Mouse (Mus musculus) layer of hippocampus, adult 8-10 months (tissue): ENCODE measurements around the gene Slc2a8. TPM values are rescaled to one million over a fixed set of nuclear protein-coding genes. Genes with fewer than 3 reads are reported as not detected.
A peak's percentile ranks its signal among the peaks of the same experiment; 100 is the strongest.
"Not testable (repeated sequence)": the region's sequence is repeated elsewhere in the genome, so short reads cannot be mapped to it uniquely, and the experiment has no call there.

Experiments
- DNase-seq, 2 experiments: peaks; one replicate each; pipeline ENCODE4 v3.0.0; 2022; ENCODE audit warnings: low spot score in 2 of 2
- total RNA-seq, 4 experiments: library from RNA; stranded (reverse); gene quantifications; 2 replicates each; pipeline ENCODE4 v1.2.4; 2022

The Slc2a8 gene
- total RNA-seq: 10 to 100 TPM; 19.7 to 23.1 (median 21.8) TPM

- peak; percentile 93 for DNase-seq
These were observed at the start of gene Slc2a8 for GRCm38 (mm10) chr2:32981725-32982271. TSS of gene Slc2a8 (minus strand) at chr2:32982083.

- no peak for DNase-seq
These were observed 43.2 kb upstream of the Slc2a8 start for GRCm38 (mm10) chr2:33025040-33025439.

- no peak for DNase-seq
These were observed 42.7 kb upstream of the Slc2a8 start for GRCm38 (mm10) chr2:33024564-33024963.

DNA sequence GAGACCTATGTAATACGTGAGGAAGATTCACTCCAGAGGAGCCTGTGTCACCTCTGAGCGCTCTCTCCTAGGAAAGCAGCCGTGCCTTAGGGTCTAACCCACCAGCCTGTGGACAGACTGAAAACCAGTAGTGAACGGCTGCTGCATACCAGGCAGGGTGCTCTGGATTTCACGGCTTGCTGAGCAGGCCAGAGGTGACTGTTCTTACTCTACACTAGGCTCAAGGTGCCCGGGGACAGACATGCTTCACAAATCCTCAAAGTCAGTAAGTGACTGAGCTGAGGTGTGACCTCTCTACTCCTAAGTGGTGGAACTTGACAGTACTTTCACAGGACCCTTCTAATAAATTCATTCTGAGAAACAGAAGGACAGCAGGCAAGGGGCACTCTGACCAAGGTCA is 41.0 kb upstream of the Slc2a8 start:
- DNase-seq: no peak

DNA sequence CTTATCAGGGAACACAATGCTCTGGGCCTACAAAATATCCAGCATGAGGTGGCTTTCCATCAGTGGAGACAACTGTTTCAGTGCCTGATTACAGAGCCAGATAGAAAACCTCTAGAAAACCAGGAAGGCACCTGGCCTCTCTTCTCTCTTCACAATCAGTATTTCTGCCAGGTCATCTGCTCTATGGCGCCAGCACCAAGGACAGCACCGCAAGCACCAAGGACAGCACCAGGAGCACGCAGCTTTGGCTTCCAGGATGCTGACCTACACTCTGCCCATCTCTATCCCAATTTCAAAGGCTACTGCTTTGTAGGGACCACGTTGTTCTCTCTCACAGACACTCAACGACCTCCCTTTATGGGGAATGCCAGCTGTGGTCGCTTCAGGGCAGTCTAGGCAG is 36.1 kb upstream of the Slc2a8 start:
- DNase-seq: no peak

DNA sequence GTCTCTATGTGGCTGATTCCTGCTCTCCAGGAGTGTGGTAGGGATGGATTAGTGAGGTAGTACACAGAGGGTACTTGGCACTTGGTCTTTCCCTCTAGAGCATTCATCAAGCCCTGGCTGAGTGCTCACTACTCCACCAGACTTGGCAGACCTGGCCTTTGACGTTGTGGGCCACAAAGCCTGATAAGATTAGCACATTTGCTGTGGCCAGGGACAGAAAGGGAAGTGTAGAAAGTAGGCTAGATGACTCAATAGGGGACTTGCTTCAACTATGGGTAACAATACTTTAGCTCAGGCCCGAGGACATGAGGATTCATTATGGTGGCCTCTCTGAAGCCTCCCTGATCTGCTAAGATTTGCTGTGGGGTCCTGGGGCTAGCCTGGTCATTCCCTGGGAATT is 35.3 kb upstream of the Slc2a8 start:
- no peak for DNase-seq

GRCm38 (mm10) chr2:33014877-33015276 is 33.0 kb upstream of the Slc2a8 start:
- peak; percentile 45 to 48 for DNase-seq

- DNase-seq: not testable (repeated sequence)
These were observed 27.2 kb upstream of the Slc2a8 start for GRCm38 (mm10) chr2:33009055-33009454.

GRCm38 (mm10) chr2:33005041-33005440 is 23.2 kb upstream of the Slc2a8 start:
- DNase-seq: no peak

- no peak for DNase-seq
These were observed 20.3 kb upstream of the Slc2a8 start for GRCm38 (mm10) chr2:33002144-33002543.

- DNase-seq: no peak
These were observed 17.9 kb upstream of the Slc2a8 start for GRCm38 (mm10) chr2:32999752-33000151.

GRCm38 (mm10) chr2:32997792-32998191 is 15.9 kb upstream of the Slc2a8 start:
- no peak for DNase-seq

DNA sequence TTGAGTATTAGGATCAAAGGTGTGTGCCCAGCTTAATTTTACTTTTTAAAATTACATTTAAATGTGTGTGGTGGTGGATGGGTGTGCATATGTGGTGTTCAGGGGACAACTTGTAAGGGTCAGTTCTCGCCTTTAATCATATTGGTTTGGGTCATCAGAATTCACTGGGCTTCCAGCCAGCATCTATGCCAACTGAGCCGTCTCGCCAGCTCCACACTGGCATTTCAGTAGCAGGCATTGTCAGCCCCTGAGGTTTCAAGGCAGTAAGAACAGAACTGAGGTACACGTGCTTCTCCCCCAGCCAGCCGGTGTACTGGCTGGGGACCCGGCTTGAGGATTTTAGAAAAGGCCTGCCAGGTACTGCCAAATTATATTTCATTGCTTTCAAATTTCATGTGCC is 15.2 kb upstream of the Slc2a8 start:
- DNase-seq: no peak

DNA sequence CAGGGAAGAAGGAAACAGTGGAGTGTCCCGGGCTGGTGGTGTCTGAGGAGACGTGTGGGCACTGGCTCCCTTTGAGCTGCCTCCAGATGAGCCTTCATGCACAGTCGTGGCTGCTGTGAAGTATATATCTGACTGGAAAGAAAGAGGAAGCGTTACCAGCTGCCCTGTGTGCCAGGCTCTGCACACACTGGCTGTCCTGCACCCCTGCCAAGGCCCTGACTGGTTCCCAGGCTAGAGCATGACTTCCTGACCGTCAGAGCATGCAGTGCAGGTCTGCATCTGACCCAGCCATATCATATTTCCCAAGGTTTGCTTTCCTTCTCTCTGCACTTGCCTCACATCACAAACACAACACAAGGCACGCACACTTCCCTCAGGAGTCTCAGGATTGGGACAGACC is 10.2 kb upstream of the Slc2a8 start:
- DNase-seq: no peak

DNA sequence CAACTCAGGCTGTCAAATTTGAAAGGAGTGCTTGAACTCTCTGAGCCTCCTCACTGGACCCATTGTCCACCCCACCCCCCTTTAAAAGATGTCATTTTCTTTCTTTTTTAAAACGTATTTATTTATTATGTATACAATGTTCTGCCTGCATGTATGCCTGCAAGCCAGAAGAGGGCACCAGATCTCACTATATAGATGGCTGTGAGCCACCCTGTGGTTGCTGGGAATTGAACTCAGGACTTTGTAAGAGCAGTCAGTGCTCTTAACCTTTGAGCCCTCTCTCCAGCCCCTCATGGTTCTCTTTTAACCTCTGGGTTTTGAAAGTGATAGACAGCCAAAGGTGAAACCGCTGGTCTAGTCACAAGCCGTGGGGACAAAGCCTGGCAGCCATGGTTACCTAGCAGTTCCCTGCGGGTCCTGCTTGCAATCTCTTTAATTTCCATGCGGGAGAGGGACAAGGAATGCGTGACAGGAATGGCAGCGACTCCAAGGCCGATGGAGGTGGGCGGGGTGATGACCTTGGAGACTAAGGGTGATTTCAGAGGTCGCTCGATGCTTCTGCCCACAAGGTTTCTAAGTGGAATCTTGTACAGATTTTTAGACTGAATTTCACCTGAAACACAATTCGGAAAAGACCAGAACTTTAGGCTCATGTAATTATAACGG is 8.4 kb upstream of the Slc2a8 start:
- no peak for DNase-seq

- DNase-seq: no peak
These were observed 7.5 kb upstream of the Slc2a8 start for GRCm38 (mm10) chr2:32989376-32989775.

- DNase-seq: no peak
These were observed 4.0 kb upstream of the Slc2a8 start for GRCm38 (mm10) chr2:32985844-32986243.

DNA sequence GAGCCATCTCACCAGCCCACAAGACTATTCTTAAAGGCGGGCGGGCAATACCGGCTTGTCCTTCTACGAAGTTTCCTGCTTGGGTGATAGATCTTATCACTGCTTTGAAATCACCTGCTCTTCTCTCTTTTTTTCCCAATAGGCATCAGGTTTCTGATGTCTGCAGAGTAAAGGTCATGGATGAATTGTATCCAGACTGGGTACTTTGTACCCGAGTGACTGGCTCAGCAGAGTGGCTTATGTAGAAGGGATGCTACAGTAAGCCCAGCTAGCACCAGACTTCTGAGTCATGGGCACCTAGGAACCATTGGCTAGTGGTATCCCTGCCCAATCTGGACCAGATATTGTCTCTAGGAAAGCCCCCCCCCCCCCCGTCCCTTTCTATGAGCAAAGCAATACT is 1.7 kb upstream of the Slc2a8 start:
- DNase-seq: no peak

DNA sequence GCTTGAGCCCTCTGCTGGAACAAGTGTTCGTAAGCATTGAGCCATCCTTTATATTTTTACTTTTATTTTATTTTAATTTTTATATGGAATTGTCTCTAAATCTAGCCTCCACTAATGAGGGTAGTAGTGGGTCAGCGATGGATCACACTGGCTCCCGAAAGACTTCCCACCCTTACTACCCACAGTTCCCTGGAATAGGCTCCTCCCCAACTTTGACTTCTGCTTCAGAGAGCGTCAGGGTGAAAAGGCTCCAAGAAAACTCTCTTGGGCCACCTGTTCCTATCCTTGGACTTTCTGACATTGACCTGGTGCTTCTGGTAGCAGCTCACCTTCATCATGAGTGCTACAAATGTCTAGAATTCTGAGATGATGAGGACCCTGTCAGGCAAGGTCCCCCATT is 817 bp upstream of the Slc2a8 start:
- DNase-seq: no peak

DNA sequence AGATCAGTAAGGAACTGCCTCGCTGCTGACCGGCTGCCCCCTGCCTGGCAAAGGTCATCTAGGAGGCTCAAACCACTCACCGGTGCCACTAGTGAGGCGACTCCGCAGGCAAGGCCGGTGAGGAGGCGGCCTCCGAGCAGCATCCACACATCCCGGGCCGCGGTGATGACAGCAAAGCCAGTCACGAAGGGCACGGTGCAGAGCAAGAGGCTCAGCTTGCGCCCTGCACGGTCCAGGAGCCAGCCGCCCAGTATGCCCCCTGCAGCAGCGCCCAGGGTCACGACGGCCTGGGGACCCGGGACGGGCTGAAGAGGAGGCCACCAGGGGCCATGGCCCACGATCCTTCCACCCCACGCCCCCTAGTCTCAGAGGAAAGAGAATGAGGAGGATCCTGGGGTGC is 602 bp downstream of the Slc2a8 start:
- DNase-seq: no peak

- DNase-seq: no peak
These were observed 2.2 kb downstream of the Slc2a8 start for GRCm38 (mm10) chr2:32979675-32980074.

DNA sequence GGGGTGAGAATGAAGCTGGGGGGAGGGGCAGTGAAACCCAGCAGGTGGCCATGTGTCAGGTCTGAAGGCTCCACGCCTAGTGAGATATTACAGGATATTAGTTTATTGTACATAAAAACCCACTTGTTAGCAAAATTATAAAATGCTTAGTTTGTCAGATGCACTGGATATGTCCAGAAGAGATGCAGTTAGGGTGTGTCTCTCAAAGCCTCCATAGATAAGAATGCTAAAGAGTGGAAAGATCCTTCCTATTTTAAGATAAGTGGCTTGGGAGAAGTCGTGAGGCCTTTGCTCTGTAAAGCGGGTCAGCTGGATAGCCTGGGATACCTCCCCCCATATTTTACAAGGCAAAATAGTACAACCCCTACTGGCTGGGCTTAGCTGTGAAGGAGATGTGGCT is 3.2 kb downstream of the Slc2a8 start:
- DNase-seq: no peak

GRCm38 (mm10) chr2:32977114-32977513 is 4.8 kb downstream of the Slc2a8 start:
- DNase-seq: no peak

DNA sequence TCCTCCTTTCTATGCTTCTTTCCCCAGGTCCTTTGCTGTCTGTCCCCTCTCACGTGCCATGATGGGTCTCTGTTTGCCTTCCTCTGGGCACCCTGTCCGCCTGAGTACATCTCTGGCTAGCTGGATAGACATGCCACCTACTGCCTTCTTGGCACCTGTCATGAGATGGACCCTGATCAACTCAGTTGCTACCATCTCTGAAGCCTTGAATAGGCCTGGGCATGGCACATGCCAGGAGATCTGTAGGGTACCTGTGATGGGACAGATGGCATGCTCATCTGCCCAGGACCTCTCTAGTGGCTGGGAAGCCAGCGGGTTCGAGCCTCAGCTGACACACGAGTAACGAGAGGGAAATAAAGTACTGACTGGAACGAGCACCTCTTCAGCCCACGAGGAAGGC is 7.7 kb downstream of the Slc2a8 start:
- no peak for DNase-seq
